Mouse (Mus musculus) adrenal gland, postnatal 4 days (tissue): Measurements from ENCODE around the gene Unc5c. TPM values are rescaled to one million over a fixed set of nuclear protein-coding genes. Genes with fewer than 3 reads are reported as not detected.

ENCODE experiments used
- DNase-seq, 2 experiments: peaks; one replicate each; pipeline ENCODE4 v3.0.0; 2021 to 2022; ENCODE audit warnings: low spot score in 2 of 2, mixed read lengths in 2 of 2
- total RNA-seq, 2 experiments: library from RNA; stranded (reverse); gene quantifications; 2 replicates each; pipeline ENCODE4 v1.2.3; 2021

The Unc5c gene
- total RNA-seq, 2 experiments from 2014 or later = 8.6 to 13.4 TPM

- no peak for DNase-seq
Measured at GRCm38 (mm10) chr3:141797789-141798188, 332.8 kb downstream of the Unc5c start.

GRCm38 (mm10) chr3:141804133-141804532, 339.1 kb downstream of the Unc5c start:
- DNase-seq = no peak

- no peak for DNase-seq
Measured at GRCm38 (mm10) chr3:141809581-141809980, 344.6 kb downstream of the Unc5c start.

GRCm38 (mm10) chr3:141810944-141811343, 345.9 kb downstream of the Unc5c start:
- DNase-seq = no peak

GRCm38 (mm10) chr3:141811348-141811747, 346.3 kb downstream of the Unc5c start:
- peak; percentile 9 to 14 for DNase-seq

- no peak for DNase-seq
Measured at GRCm38 (mm10) chr3:141814776-141815175, 349.8 kb downstream of the Unc5c start.

GRCm38 (mm10) chr3:141818615-141819312, 353.7 kb downstream of the Unc5c start:
- no peak for DNase-seq

- no peak for DNase-seq
Measured at GRCm38 (mm10) chr3:141819331-141819941, 354.4 kb downstream of the Unc5c start.

- DNase-seq = no peak
Measured at GRCm38 (mm10) chr3:141828301-141828700, 363.3 kb downstream of the Unc5c start.

GRCm38 (mm10) chr3:141831135-141831534, 366.1 kb downstream of the Unc5c start:
- no peak for DNase-seq

GRCm38 (mm10) chr3:141838864-141839263, 373.8 kb downstream of the Unc5c start:
- DNase-seq = no peak

- DNase-seq = no peak
Measured at GRCm38 (mm10) chr3:141849206-141849605, 384.2 kb downstream of the Unc5c start.

- DNase-seq = no peak
Measured at GRCm38 (mm10) chr3:141850141-141850540, 385.1 kb downstream of the Unc5c start.

GRCm38 (mm10) chr3:141854339-141854738, 389.3 kb downstream of the Unc5c start:
- no peak for DNase-seq

GRCm38 (mm10) chr3:141857123-141857522, 392.1 kb downstream of the Unc5c start:
- no peak for DNase-seq

GRCm38 (mm10) chr3:141862816-141863461, 397.9 kb downstream of the Unc5c start:
- DNase-seq = peak in 1 of 2 experiments; percentile 16

GRCm38 (mm10) chr3:141871805-141872204, 406.8 kb downstream of the Unc5c start:
- DNase-seq = no peak

GRCm38 (mm10) chr3:141872337-141873042, 407.5 kb downstream of the Unc5c start:
- no peak for DNase-seq

GRCm38 (mm10) chr3:141882496-141882895, 417.5 kb downstream of the Unc5c start:
- DNase-seq = no peak

- DNase-seq = no peak
Measured at GRCm38 (mm10) chr3:141884190-141884589, 419.2 kb downstream of the Unc5c start.
